Mouse (Mus musculus) neural tube, embryonic 14.5 days (tissue): ENCODE data around the gene Slfn4. TPM values are rescaled to one million over a fixed set of nuclear protein-coding genes. Genes with fewer than 3 reads are reported as not detected.
"Not testable (repeated sequence)": the region's sequence is repeated elsewhere in the genome, so short reads cannot be mapped to it uniquely, and the experiment has no call there.

Experiments used
- ATAC-seq: fragments of 200-750 bp; cut with Nextera tagmentation; 2 replicates; pipeline ENCODE4 v1.8.0; 2017; ENCODE audit warnings: low read depth, mild to moderate bottlenecking, moderate TSS enrichment, moderate library complexity
- H3K27ac ChIP-seq: fragments of 300-500 bp; sonication (generic); 2 replicates; pipeline ENCODE4 v1.5.1; 2014; ENCODE audit warnings: low read depth, mild to moderate bottlenecking, control low read depth, low read length, moderate library complexity, mixed read lengths
- H3K27me3 ChIP-seq: fragments of 300-500 bp; sonication (generic); 2 replicates; pipeline ENCODE4 v1.6.1; 2014; ENCODE audit warnings: low read length; ENCODE audit not compliant: control insufficient read depth, insufficient read depth
- H3K36me3 ChIP-seq: fragments of 300-500 bp; sonication (generic); 2 replicates; pipeline ENCODE4 v1.6.1; 2014; ENCODE audit warnings: low read length, mixed read lengths; ENCODE audit not compliant: control insufficient read depth, insufficient read depth
- H3K4me1 ChIP-seq: fragments of 300-500 bp; sonication (generic); 2 replicates; pipeline ENCODE4 v1.6.1; 2014; ENCODE audit warnings: low read length; ENCODE audit not compliant: control insufficient read depth, insufficient read depth
- H3K4me2 ChIP-seq: fragments of 300-500 bp; sonication (generic); 2 replicates; pipeline ENCODE4 v1.6.1; 2014; ENCODE audit warnings: mild to moderate bottlenecking, low read depth, low read length, control low read depth
- H3K4me3 ChIP-seq: fragments of 300-500 bp; sonication (generic); 2 replicates; pipeline ENCODE4 v1.5.1; 2014; ENCODE audit warnings: low read depth, low read length, control low read depth, mixed read lengths
- H3K9ac ChIP-seq: fragments of 300-500 bp; sonication (generic); replicated peaks from 2 replicates; pipeline ENCODE4 v1.6.1; 2014; ENCODE audit warnings: low read depth, mild to moderate bottlenecking, control low read depth, low read length, mixed read lengths
- H3K9me3 ChIP-seq: fragments of 300-500 bp; sonication (generic); 2 replicates; pipeline ENCODE4 v1.6.1; 2016; ENCODE audit warnings: low read length; ENCODE audit not compliant: control insufficient read depth
- WGBS: fragments of 180-500 bp; shearing (Covaris S2); extraction: QIAGEN DNeasy Blood & Tissue Kit; methylation state at CpG from one replicate; pipeline ENCODE4 v1.1.7; 2014; 5-methylcytosine and 5-hydroxymethylcytosine counted together
- polyA plus RNA-seq: library from polyadenylated mRNA; unstranded; fragments of >200 nt; fragmentation: Nextera tagmentation; extraction: Ambion mirVana; gene quantifications from 2 replicates; pipeline ENCODE4 v1.2.1, GENCODE M21; 2014

Gene Slfn4
- not detected in 2 replicates for polyA plus RNA-seq

GRCm38 (mm10) chr11:83174948-83175539 lies at the start of gene Slfn4:
Slfn4 (plus strand) TSS chr11:83175186.
- no peak within 1 kb of the TSS for H3K4me2 ChIP-seq
- H3K9ac ChIP-seq = no peak within 1 kb of the TSS
- H3K27me3 ChIP-seq = no peaks in the 10 kb centered on the region
- 85% methylated on average over 12 of the region's 12 CpGs for whole genome bisulfite sequencing
- no peaks in the 10 kb centered on the region for H3K9me3 ChIP-seq
- H3K36me3 ChIP-seq = no peaks in the 10 kb centered on the region
- H3K4me3 ChIP-seq = no peak within 1 kb of the TSS
- H3K27ac ChIP-seq = no peak within 1 kb of the TSS
- no peaks in the 10 kb centered on the region for H3K4me1 ChIP-seq
- no peak for ATAC-seq

GRCm38 (mm10) chr11:83125633-83126032 lies 49.4 kb upstream of the Slfn4 start:
- ATAC-seq, H3K4me1 ChIP-seq, H3K27ac ChIP-seq, H3K36me3 ChIP-seq, H3K27me3 ChIP-seq, H3K9me3 ChIP-seq, H3K4me2 ChIP-seq, H3K4me3 ChIP-seq, H3K9ac ChIP-seq: not testable (repeated sequence)
- WGBS = no CpG with 5 or more reads among the region's 1 CpGs

- not testable (repeated sequence) for H3K27ac ChIP-seq, H3K4me1 ChIP-seq, ATAC-seq, H3K9me3 ChIP-seq, H3K4me2 ChIP-seq, H3K27me3 ChIP-seq, H3K4me3 ChIP-seq, H3K36me3 ChIP-seq, H3K9ac ChIP-seq
- 100% methylated on average over 1 of the region's 2 CpGs for WGBS
These were observed 37.7 kb upstream of the Slfn4 start for GRCm38 (mm10) chr11:83137253-83137652.

GRCm38 (mm10) chr11:83148939-83149338 lies 26.0 kb upstream of the Slfn4 start:
- H3K4me2 ChIP-seq, H3K27me3 ChIP-seq, ATAC-seq, H3K36me3 ChIP-seq, H3K4me1 ChIP-seq, H3K27ac ChIP-seq, H3K4me3 ChIP-seq, H3K9me3 ChIP-seq, H3K9ac ChIP-seq: not testable (repeated sequence)
- no CpG with 5 or more reads among the region's 1 CpGs for WGBS

- Histone ChIP-seq H3K36me3 (no peaks in the 10 kb centered on the region), H3K4me2 (no peak within 1 kb of the TSS), H3K4me3 (no peak within 1 kb of the TSS), H3K27ac (no peak within 1 kb of the TSS), H3K4me1 (no peaks in the 10 kb centered on the region), H3K9ac (no peak within 1 kb of the TSS), H3K9me3 (no peaks in the 10 kb centered on the region), H3K27me3 (no peaks in the 10 kb centered on the region)
- WGBS = 87% methylated on average over 12 of the region's 12 CpGs
- no peak for ATAC-seq
These were observed 16.3 kb downstream of the Slfn4 start, which contains the start of gene Slfn3 for GRCm38 (mm10) chr11:83191134-83191893. Slfn3 (plus strand) TSS chr11:83191330.

- no peak for ATAC-seq
- Histone ChIP-seq H3K4me2 (no peak overlapping the region), H3K9ac (no peak overlapping the region), H3K4me3 (no peak overlapping the region), H3K9me3 (no peaks in the 10 kb centered on the region), H3K4me1 (no peaks in the 10 kb centered on the region), H3K27ac (no peak overlapping the region), H3K27me3 (no peaks in the 10 kb centered on the region), H3K36me3 (no peaks in the 10 kb centered on the region)
- 66% methylated on average over 3 of the region's 3 CpGs for WGBS
These were observed 17.0 kb downstream of the Slfn4 start for GRCm38 (mm10) chr11:83192001-83192400.

- Histone ChIP-seq H3K27ac (no peak overlapping the region), H3K4me3 (no peak overlapping the region), H3K4me1 (no peaks in the 10 kb centered on the region), H3K9ac (no peak overlapping the region), H3K27me3 (no peaks in the 10 kb centered on the region), H3K9me3 (no peaks in the 10 kb centered on the region), H3K4me2 (no peak overlapping the region), H3K36me3 (no peaks in the 10 kb centered on the region)
- no peak for ATAC-seq
These were observed 30.0 kb downstream of the Slfn4 start for GRCm38 (mm10) chr11:83205002-83205401.

- WGBS = 70% methylated on average over 1 of the region's 1 CpGs
- no peak for ATAC-seq
- no peak overlapping the region for H3K9ac ChIP-seq
- no peak overlapping the region for H3K27ac ChIP-seq
- no peak overlapping the region for H3K4me3 ChIP-seq
- H3K9me3 ChIP-seq = no peaks in the 10 kb centered on the region
- no peak overlapping the region for H3K4me2 ChIP-seq
- H3K27me3 ChIP-seq = no peaks in the 10 kb centered on the region
- no peaks in the 10 kb centered on the region for H3K4me1 ChIP-seq
- no peaks in the 10 kb centered on the region for H3K36me3 ChIP-seq
These were observed 41.1 kb downstream of the Slfn4 start for GRCm38 (mm10) chr11:83216119-83216518.

- WGBS = 88% methylated on average over 1 of the region's 1 CpGs
These were observed 46.4 kb downstream of the Slfn4 start for GRCm38 (mm10) chr11:83221328-83221877.

More at GRCm38 (mm10) chr11:83221328-83221877, 46.4 kb downstream of the Slfn4 start:
- no peak overlapping the region for H3K27ac ChIP-seq
- H3K4me1 ChIP-seq = no peaks in the 10 kb centered on the region
- H3K4me3 ChIP-seq = no peak overlapping the region
- no peak overlapping the region for H3K4me2 ChIP-seq
- ATAC-seq = no peak
- no peaks in the 10 kb centered on the region for H3K27me3 ChIP-seq
- no peaks in the 10 kb centered on the region for H3K9me3 ChIP-seq
- no peaks in the 10 kb centered on the region for H3K36me3 ChIP-seq
- H3K9ac ChIP-seq = no peak overlapping the region
